In genomic region chr8:116383495-116384417, GRCm38 (mm10) we compare ENCODE assay signal across 11 mouse cellular contexts.
A peak's percentile ranks its signal among the peaks of the same experiment; 100 is the strongest.
DNase-seq lines count a peak whose midpoint lies in the region; ATAC-seq and TF ChIP-seq lines count a peak whose summit lies in the region.
"Had no signal": no experiment of that assay in that cellular context is flagged by ENCODE, and none has a peak within 500 bp of the region (broad histone marks: within the 10 kb centered on the region; RNA-seq: fewer than 3 reads in every experiment).

No protein-coding gene starts in this region.

- no peak overlapping the region for H3K4me2 ChIP-seq in midbrain, postnatal 0 days (ENCODE audit: low read depth, low read length, poor library complexity, severe bottlenecking)
- H3K4me2 ChIP-seq: heart, embryonic 13.5 days had no signal

- H3K27ac ChIP-seq in midbrain, embryonic 10.5 days (replicated peaks), result 0 out of 2 replicates have a peak overlapping the region, but pooled peaks have one; percentile 23
- no peak overlapping the region for H3K27ac ChIP-seq in midbrain, postnatal 0 days (ENCODE audit: low read depth, low read length)
- no peak overlapping the region; the same call in 1 of the 2 replicates for H3K27ac ChIP-seq in limb, embryonic 10.5 days
- H3K27ac ChIP-seq: heart, embryonic 13.5 days; liver, embryonic 14.5 days had no signal

- H3K36me3 ChIP-seq in midbrain, embryonic 10.5 days, result no peaks in the 10 kb centered on the region
- H3K36me3 ChIP-seq in midbrain, postnatal 0 days (ENCODE audit: insufficient read depth, low read length), result no peaks in the 10 kb centered on the region
- H3K36me3 ChIP-seq in limb, embryonic 10.5 days, result no peaks in the 10 kb centered on the region
- H3K36me3 ChIP-seq: heart, embryonic 13.5 days had no signal

- no peak overlapping the region for H3K9ac ChIP-seq in midbrain, postnatal 0 days (replicated peaks; ENCODE audit: low read length, poor library complexity, severe bottlenecking)
- H3K9ac ChIP-seq: heart, embryonic 13.5 days; liver, embryonic 14.5 days had no signal

- no peaks in the 10 kb centered on the region for H3K27me3 ChIP-seq in midbrain, embryonic 10.5 days (ENCODE audit: low read depth, poor library complexity, severe bottlenecking)
- no peaks in the 10 kb centered on the region for H3K27me3 ChIP-seq in midbrain, postnatal 0 days (ENCODE audit: insufficient read depth, low read length)
- peaks cover 4% of the 10 kb centered on the region; the same call in 1 of the 2 replicates for H3K27me3 ChIP-seq in limb, embryonic 10.5 days (ENCODE audit: low read depth, poor library complexity, severe bottlenecking)

- peak; percentile 14 for DNase-seq in adrenal gland, adult 2 months
- DNase-seq in adrenal gland, postnatal 4 days (ENCODE audit: low spot score in 2 of 2), result no peak
- no peak for DNase-seq in midbrain, embryonic 10.5 days (ENCODE audit: low spot score)
- no peak for DNase-seq in midbrain, postnatal 0 days (ENCODE audit: low spot score)
- DNase-seq in limb, embryonic 10.5 days (ENCODE audit: low spot score), result peak; percentile 58
- DNase-seq in adipocyte (ENCODE audit: low spot score), result no peak
- no peak for DNase-seq in frontal cortex, postnatal 25 days (ENCODE audit: low spot score in 2 of 2)
- no peak for DNase-seq in layer of hippocampus, adult 9-10 months (ENCODE audit: low spot score)
- DNase-seq: right cerebral cortex, postnatal 14 days had no signal

- peaks cover 5% of the 10 kb centered on the region for H3K4me1 ChIP-seq in midbrain, embryonic 10.5 days
- no peaks in the 10 kb centered on the region for H3K4me1 ChIP-seq in midbrain, postnatal 0 days (ENCODE audit: insufficient read depth, low read length)
- H3K4me1 ChIP-seq in limb, embryonic 10.5 days, result peaks cover 26% of the 10 kb centered on the region

- ATAC-seq in midbrain, postnatal 0 days (ENCODE audit: low FRiP score), result no peak

- no peaks in the 10 kb centered on the region for H3K9me3 ChIP-seq in midbrain, embryonic 10.5 days (replicated peaks)
- no peaks in the 10 kb centered on the region for H3K9me3 ChIP-seq in midbrain, postnatal 0 days (ENCODE audit: low read length)
- no peaks in the 10 kb centered on the region for H3K9me3 ChIP-seq in limb, embryonic 10.5 days (replicated peaks)

- WGBS in midbrain, embryonic 10.5 days, result 51% methylated on average over 13 of the region's 14 CpGs
- 48% methylated on average over 12 of the region's 14 CpGs for WGBS in midbrain, postnatal 0 days
- 18% methylated on average over 12 of the region's 14 CpGs for WGBS in limb, embryonic 10.5 days

- H3K4me3 ChIP-seq in midbrain, embryonic 10.5 days, result no peak overlapping the region
- no peak overlapping the region for H3K4me3 ChIP-seq in midbrain, postnatal 0 days (ENCODE audit: low read depth, low read length)
- no peak overlapping the region for H3K4me3 ChIP-seq in limb, embryonic 10.5 days
- H3K4me3 ChIP-seq: heart, embryonic 13.5 days had no signal

- TF ChIP-seq CTCF in midbrain, postnatal 0 days (IDR thresholded peaks at IDR 0.05), result no peak

Comparison
In these comparisons a context has a peak if more than half of its experiments do, and no peak if none do; other contexts are left out.
1. DNase-seq: peak in adrenal gland, adult 2 months (single experiment) and limb, embryonic 10.5 days (single experiment); none in adrenal gland, postnatal 4 days (0 of 2), midbrain, embryonic 10.5 days (single experiment), midbrain, postnatal 0 days (single experiment), adipocyte (single experiment), frontal cortex, postnatal 25 days (0 of 2) and layer of hippocampus, adult 9-10 months (single experiment).